Mouse (Mus musculus) neural tube, embryonic 11.5 days (tissue): ENCODE measurements around the gene Ptma. TPM values are rescaled to one million over a fixed set of nuclear protein-coding genes. Genes with fewer than 3 reads are reported as not detected.

ENCODE experiments used
- ATAC-seq: fragments of 200-750 bp; cut with Nextera tagmentation; 2 replicates; pipeline ENCODE4 v1.8.0; 2017; ENCODE audit warnings: moderate number of reproducible peaks, mild to moderate bottlenecking, moderate TSS enrichment, moderate library complexity; ENCODE audit not compliant: insufficient read depth, low FRiP score, low TSS enrichment
- DNase-seq: peaks from one replicate; pipeline ENCODE4 v3.0.0-alpha.2; 2015; ENCODE audit warnings: low spot score
- H3K27ac ChIP-seq: fragments of 300-500 bp; sonication (generic); 2 replicates; pipeline ENCODE4 v1.5.1; 2014; ENCODE audit warnings: low read depth, mild to moderate bottlenecking, low read length
- H3K27me3 ChIP-seq: fragments of 300-500 bp; sonication (generic); 2 replicates; pipeline ENCODE4 v1.6.1; 2014; ENCODE audit warnings: mild to moderate bottlenecking, low read length, mixed read lengths; ENCODE audit not compliant: control insufficient read depth, insufficient read depth
- H3K36me3 ChIP-seq: fragments of 300-500 bp; sonication (generic); 2 replicates; pipeline ENCODE4 v1.6.1; 2014; ENCODE audit warnings: mild to moderate bottlenecking, low read length, moderate library complexity, mixed read lengths; ENCODE audit not compliant: control insufficient read depth, insufficient read depth
- H3K4me1 ChIP-seq: fragments of 300-500 bp; sonication (generic); 2 replicates; pipeline ENCODE4 v1.6.1; 2014; ENCODE audit warnings: low read length, mixed read lengths; ENCODE audit not compliant: control insufficient read depth, insufficient read depth
- H3K4me2 ChIP-seq: fragments of 300-500 bp; sonication (generic); 2 replicates; pipeline ENCODE4 v1.6.1; 2014; ENCODE audit warnings: low read depth, mild to moderate bottlenecking, moderate library complexity
- H3K4me3 ChIP-seq: fragments of 300-500 bp; sonication (generic); 2 replicates; pipeline ENCODE4 v1.5.1; 2014; ENCODE audit warnings: low read depth, low read length
- H3K9ac ChIP-seq: fragments of 300-500 bp; sonication (generic); 2 replicates; pipeline ENCODE4 v1.6.1; 2014; ENCODE audit warnings: mild to moderate bottlenecking, low read length
- H3K9me3 ChIP-seq: fragments of 300-500 bp; sonication (generic); 2 replicates; pipeline ENCODE4 v1.6.1; 2016; ENCODE audit warnings: low read length; ENCODE audit not compliant: control insufficient read depth
- WGBS: fragments of 180-500 bp; shearing (Covaris S2); extraction: QIAGEN DNeasy Blood & Tissue Kit; methylation state at CpG from one replicate; pipeline ENCODE4 v1.1.7; 2014; 5-methylcytosine and 5-hydroxymethylcytosine counted together
- polyA plus RNA-seq: library from polyadenylated mRNA; unstranded; fragments of >200 nt; fragmentation: Nextera tagmentation; extraction: Ambion mirVana; gene quantifications from 2 replicates; pipeline ENCODE4 v1.2.1, GENCODE M21; 2014

The Ptma gene
- polyA plus RNA-seq, 1 experiment from 2014 or later: 2,926 TPM

GRCm38 (mm10) chr1:86491533-86492094, 34.9 kb upstream of the Ptma start:
- ATAC-seq: no peak
- peaks cover 3% of the 10 kb centered on the region; the same call in 1 of the 2 replicates for H3K4me1 ChIP-seq
- no peaks in the 10 kb centered on the region for H3K36me3 ChIP-seq
- no peaks in the 10 kb centered on the region for H3K9me3 ChIP-seq
- no peak for DNase-seq
- no peak overlapping the region for H3K4me3 ChIP-seq
- WGBS: 68% methylated on average over 7 of the region's 7 CpGs
- no peak overlapping the region for H3K4me2 ChIP-seq
- no peaks in the 10 kb centered on the region for H3K27me3 ChIP-seq
- H3K9ac ChIP-seq: no peak overlapping the region
- 0 out of 2 replicates have a peak overlapping the region, but pooled peaks have one; percentile 49 for H3K27ac ChIP-seq

GRCm38 (mm10) chr1:86492095-86493070, 34.1 kb upstream of the Ptma start:
- H3K27ac ChIP-seq: peak overlapping the region; percentile 49; the same call in 1 of the 2 replicates
- no peaks in the 10 kb centered on the region for H3K9me3 ChIP-seq
- no peaks in the 10 kb centered on the region for H3K27me3 ChIP-seq
- WGBS: 79% methylated on average over 9 of the region's 9 CpGs
- H3K9ac ChIP-seq: no peak overlapping the region
- DNase-seq (no peak), ATAC-seq (no peak)
- no peaks in the 10 kb centered on the region for H3K36me3 ChIP-seq
- H3K4me3 ChIP-seq: no peak overlapping the region
- H3K4me2 ChIP-seq: no peak overlapping the region
- H3K4me1 ChIP-seq: peaks cover 3% of the 10 kb centered on the region; the same call in 1 of the 2 replicates

GRCm38 (mm10) chr1:86493783-86494182, 32.7 kb upstream of the Ptma start:
- DNase-seq: no peak
- Histone ChIP-seq H3K4me1 (peaks cover 5% of the 10 kb centered on the region), H3K4me3 (no peak overlapping the region), H3K4me2 (no peak overlapping the region), H3K36me3 (no peaks in the 10 kb centered on the region), H3K27me3 (no peaks in the 10 kb centered on the region), H3K27ac (no peak overlapping the region), H3K9me3 (no peaks in the 10 kb centered on the region), H3K9ac (no peak overlapping the region)
- no peak for ATAC-seq
- 83% methylated on average over 3 of the region's 3 CpGs for WGBS

GRCm38 (mm10) chr1:86496340-86496739, 30.2 kb upstream of the Ptma start:
- H3K27ac ChIP-seq: no peak overlapping the region
- H3K4me2 ChIP-seq: no peak overlapping the region
- no peak for DNase-seq
- H3K9me3 ChIP-seq: no peaks in the 10 kb centered on the region
- WGBS: 91% methylated on average over 4 of the region's 4 CpGs
- no peak for ATAC-seq
- H3K9ac ChIP-seq: no peak overlapping the region
- no peaks in the 10 kb centered on the region for H3K36me3 ChIP-seq
- H3K27me3 ChIP-seq: no peaks in the 10 kb centered on the region
- peaks cover 5% of the 10 kb centered on the region for H3K4me1 ChIP-seq
- no peak overlapping the region for H3K4me3 ChIP-seq

GRCm38 (mm10) chr1:86497361-86497760, 29.2 kb upstream of the Ptma start:
- no peaks in the 10 kb centered on the region for H3K9me3 ChIP-seq
- WGBS: 88% methylated on average over 5 of the region's 5 CpGs
- H3K4me1 ChIP-seq: peaks cover 11% of the 10 kb centered on the region
- no peaks in the 10 kb centered on the region for H3K36me3 ChIP-seq
- H3K27me3 ChIP-seq: no peaks in the 10 kb centered on the region
- H3K9ac ChIP-seq: no peak overlapping the region
- DNase-seq (no peak), ATAC-seq (no peak)
- no peak overlapping the region for H3K27ac ChIP-seq
- no peak overlapping the region for H3K4me2 ChIP-seq
- H3K4me3 ChIP-seq: no peak overlapping the region

- Histone ChIP-seq H3K36me3 (no peaks in the 10 kb centered on the region), H3K9me3 (no peaks in the 10 kb centered on the region), H3K4me3 (no peak overlapping the region), H3K4me1 (peaks cover 15% of the 10 kb centered on the region), H3K4me2 (no peak overlapping the region), H3K27me3 (no peaks in the 10 kb centered on the region), H3K9ac (no peak overlapping the region), H3K27ac (peak overlapping the region; percentile 17; the same call in 1 of the 2 replicates)
- DNase-seq (no peak), ATAC-seq (no peak)
- 35% methylated on average over 3 of the region's 3 CpGs for WGBS
These were observed 28.5 kb upstream of the Ptma start for GRCm38 (mm10) chr1:86497986-86498385.

- WGBS: 56% methylated on average over 1 of the region's 1 CpGs
- DNase-seq (peak; percentile 49), ATAC-seq (no peak)
- Histone ChIP-seq H3K36me3 (no peaks in the 10 kb centered on the region), H3K27me3 (no peaks in the 10 kb centered on the region), H3K4me1 (peaks cover 19% of the 10 kb centered on the region), H3K4me3 (no peak overlapping the region), H3K4me2 (no peak overlapping the region), H3K9me3 (no peaks in the 10 kb centered on the region), H3K9ac (no peak overlapping the region), H3K27ac (peak overlapping the region; percentile 17; the same call in 1 of the 2 replicates)
These were observed 27.9 kb upstream of the Ptma start for GRCm38 (mm10) chr1:86498611-86499010.

- Histone ChIP-seq H3K36me3 (no peaks in the 10 kb centered on the region), H3K4me2 (no peak overlapping the region), H3K9ac (no peak overlapping the region), H3K27me3 (no peaks in the 10 kb centered on the region), H3K27ac (no peak overlapping the region), H3K9me3 (no peaks in the 10 kb centered on the region), H3K4me3 (no peak overlapping the region), H3K4me1 (peaks cover 24% of the 10 kb centered on the region)
- 55% methylated on average over 3 of the region's 3 CpGs for WGBS
- DNase-seq (peak; percentile 61), ATAC-seq (no peak)
These were observed 26.6 kb upstream of the Ptma start for GRCm38 (mm10) chr1:86499903-86500302.
